Mouse (Mus musculus): Measurements from ENCODE around the gene Lhpp. TPM values are rescaled to one million over a fixed set of nuclear protein-coding genes. Genes with fewer than 3 reads are reported as not detected.

Lhpp gene
- 23.7 and 25.1 TPM in 2 replicates for polyA plus RNA-seq (2015; fragmentation: Nextera tagmentation; extraction: Ambion mirVana)

GRCm38 (mm10) chr7:132610468-132611318 lies at the start of gene Lhpp:
Lhpp (plus strand) TSS chr7:132610638.
- ATAC-seq (replicated peaks; ENCODE audit: extremely low read depth, insufficient read depth, low FRiP score) = peak; percentile 83
- H3K27me3 ChIP-seq (ENCODE audit: control insufficient read depth, insufficient read depth, low read length) = no peaks in the 10 kb centered on the region
- H3K9me3 ChIP-seq (replicated peaks; ENCODE audit: control insufficient read depth, low read length) = no peaks in the 10 kb centered on the region
- H3K4me3 ChIP-seq (ENCODE audit: low read length) = peak within 1 kb of the TSS; percentile 66
- peaks cover 7% of the 10 kb centered on the region; the same call in 1 of the 2 replicates for H3K4me1 ChIP-seq (ENCODE audit: control insufficient read depth, insufficient read depth, low read length)
- peak within 1 kb of the TSS; percentile 70 for H3K4me2 ChIP-seq (ENCODE audit: low read depth, low read length)
- no peaks in the 10 kb centered on the region for H3K36me3 ChIP-seq (ENCODE audit: control insufficient read depth, insufficient read depth)
- H3K9ac ChIP-seq (ENCODE audit: low read length) = peak within 1 kb of the TSS; percentile 73
- peak within 1 kb of the TSS; percentile 37 for H3K27ac ChIP-seq (ENCODE audit: low read length)
- WGBS = 7% methylated on average over 44 of the region's 44 CpGs

DNA sequence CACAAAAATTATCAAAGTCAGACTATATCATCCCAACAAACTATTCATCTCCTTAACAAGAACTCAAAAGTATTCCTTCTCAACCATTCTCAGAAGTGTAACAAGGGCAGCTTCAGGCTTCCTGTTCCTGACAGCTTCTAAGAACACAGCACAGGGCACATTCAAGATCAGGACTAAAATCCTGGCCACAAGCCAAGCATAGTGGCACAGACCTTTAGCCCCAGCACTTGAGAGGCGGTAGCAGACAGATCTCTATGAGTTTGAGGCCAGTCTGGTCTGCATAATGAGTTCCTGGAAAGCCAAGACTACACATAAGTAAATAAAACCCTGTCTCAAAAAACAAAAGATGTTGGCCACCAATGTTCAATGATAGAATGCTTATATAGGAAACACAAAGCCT lies 44.6 kb upstream of the Lhpp start:
- H3K4me2 ChIP-seq (ENCODE audit: low read depth, low read length) = no peak overlapping the region
- H3K9ac ChIP-seq (ENCODE audit: low read length) = no peak overlapping the region
- peaks cover 57% of the 10 kb centered on the region for H3K36me3 ChIP-seq (ENCODE audit: control insufficient read depth, insufficient read depth)
- WGBS = 24% methylated on average over 1 of the region's 1 CpGs
- no peaks in the 10 kb centered on the region for H3K9me3 ChIP-seq (replicated peaks; ENCODE audit: control insufficient read depth, low read length)
- no peaks in the 10 kb centered on the region for H3K27me3 ChIP-seq (ENCODE audit: control insufficient read depth, insufficient read depth, low read length)
- no peak overlapping the region for H3K27ac ChIP-seq (ENCODE audit: low read length)
- ATAC-seq (replicated peaks; ENCODE audit: extremely low read depth, insufficient read depth, low FRiP score) = no peak
- peaks cover 17% of the 10 kb centered on the region for H3K4me1 ChIP-seq (ENCODE audit: control insufficient read depth, insufficient read depth, low read length)
- no peak overlapping the region for H3K4me3 ChIP-seq (ENCODE audit: low read length)

- no peaks in the 10 kb centered on the region for H3K27me3 ChIP-seq (ENCODE audit: control insufficient read depth, insufficient read depth, low read length)
- ATAC-seq (replicated peaks; ENCODE audit: extremely low read depth, insufficient read depth, low FRiP score) = no peak
- no peak overlapping the region for H3K4me3 ChIP-seq (ENCODE audit: low read length)
- H3K4me2 ChIP-seq (ENCODE audit: low read depth, low read length) = no peak overlapping the region
- H3K27ac ChIP-seq (ENCODE audit: low read length) = no peak overlapping the region
- H3K36me3 ChIP-seq (ENCODE audit: control insufficient read depth, insufficient read depth) = peaks cover 30% of the 10 kb centered on the region
- no peaks in the 10 kb centered on the region for H3K9me3 ChIP-seq (replicated peaks; ENCODE audit: control insufficient read depth, low read length)
- peaks cover 41% of the 10 kb centered on the region for H3K4me1 ChIP-seq (ENCODE audit: control insufficient read depth, insufficient read depth, low read length)
- 79% methylated on average over 6 of the region's 6 CpGs for WGBS
- no peak overlapping the region for H3K9ac ChIP-seq (ENCODE audit: low read length)
Observed at GRCm38 (mm10) chr7:132568817-132569216, 41.6 kb upstream of the Lhpp start.

GRCm38 (mm10) chr7:132570071-132570470 lies 40.4 kb upstream of the Lhpp start:
- ATAC-seq (replicated peaks; ENCODE audit: extremely low read depth, insufficient read depth, low FRiP score) = peak; percentile 73
- 35% methylated on average over 5 of the region's 5 CpGs for WGBS
- H3K4me1 ChIP-seq (ENCODE audit: control insufficient read depth, insufficient read depth, low read length) = peaks cover 47% of the 10 kb centered on the region
- no peaks in the 10 kb centered on the region for H3K9me3 ChIP-seq (replicated peaks; ENCODE audit: control insufficient read depth, low read length)
- 0 out of 2 replicates have a peak overlapping the region, but pooled peaks have one; percentile 2 for H3K4me2 ChIP-seq (ENCODE audit: low read depth, low read length)
- no peaks in the 10 kb centered on the region for H3K27me3 ChIP-seq (ENCODE audit: control insufficient read depth, insufficient read depth, low read length)
- peak overlapping the region; percentile 3; the same call in 1 of the 2 replicates for H3K9ac ChIP-seq (ENCODE audit: low read length)
- H3K36me3 ChIP-seq (ENCODE audit: control insufficient read depth, insufficient read depth) = peaks cover 17% of the 10 kb centered on the region
- peak overlapping the region; percentile 80 for H3K27ac ChIP-seq (ENCODE audit: low read length)
- H3K4me3 ChIP-seq (ENCODE audit: low read length) = no peak overlapping the region

DNA sequence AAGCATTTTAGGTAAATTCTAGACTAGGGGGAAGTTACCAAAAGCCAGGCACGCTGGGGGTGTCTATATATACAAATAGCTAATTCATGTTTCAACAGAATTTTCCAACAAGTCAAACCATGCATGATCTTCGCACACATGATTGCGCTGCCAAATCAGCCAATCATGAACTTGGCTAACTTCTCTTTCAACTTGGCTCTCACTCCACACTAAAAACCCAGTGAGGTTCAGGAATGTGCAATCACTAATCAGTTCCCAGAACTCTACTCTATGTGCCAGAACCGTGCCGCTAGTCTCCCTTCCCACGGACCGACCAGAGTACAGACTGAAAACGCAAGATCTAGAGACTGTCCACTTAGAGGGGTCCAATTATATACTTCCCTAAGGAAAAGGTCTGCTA lies 39.0 kb upstream of the Lhpp start:
- H3K9me3 ChIP-seq (replicated peaks; ENCODE audit: control insufficient read depth, low read length) = no peaks in the 10 kb centered on the region
- H3K27me3 ChIP-seq (ENCODE audit: control insufficient read depth, insufficient read depth, low read length) = no peaks in the 10 kb centered on the region
- peaks cover 47% of the 10 kb centered on the region for H3K4me1 ChIP-seq (ENCODE audit: control insufficient read depth, insufficient read depth, low read length)
- H3K4me2 ChIP-seq (ENCODE audit: low read depth, low read length) = peak overlapping the region; percentile 47
- WGBS = 46% methylated on average over 8 of the region's 8 CpGs
- peaks cover 12% of the 10 kb centered on the region for H3K36me3 ChIP-seq (ENCODE audit: control insufficient read depth, insufficient read depth)
- H3K4me3 ChIP-seq (ENCODE audit: low read length) = peak overlapping the region; percentile 12; the same call in 1 of the 2 replicates
- ATAC-seq (replicated peaks; ENCODE audit: extremely low read depth, insufficient read depth, low FRiP score) = no peak
- no peak overlapping the region for H3K9ac ChIP-seq (ENCODE audit: low read length)
- H3K27ac ChIP-seq (ENCODE audit: low read length) = 0 out of 2 replicates have a peak overlapping the region, but pooled peaks have one; percentile 49

DNA sequence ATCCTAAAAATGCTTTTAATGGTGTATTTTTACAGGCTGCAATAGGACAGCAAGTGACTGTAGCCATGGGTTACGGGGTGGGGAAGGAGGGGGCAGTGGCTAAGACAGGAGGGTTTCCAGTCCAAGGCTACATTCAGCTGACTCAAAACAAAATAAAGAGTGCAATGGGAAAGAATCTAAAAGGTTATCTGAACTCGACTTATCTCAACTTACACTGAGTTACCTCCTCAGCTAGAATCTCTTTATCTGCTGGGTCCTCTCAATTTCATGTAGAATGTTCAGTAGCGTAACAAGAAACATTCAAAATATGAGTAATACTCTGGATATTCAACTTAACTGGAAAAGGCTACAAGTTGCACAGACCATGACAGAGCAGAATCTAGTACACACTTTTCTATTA lies 37.7 kb upstream of the Lhpp start:
- peaks cover 51% of the 10 kb centered on the region for H3K4me1 ChIP-seq (ENCODE audit: control insufficient read depth, insufficient read depth, low read length)
- peaks cover 6% of the 10 kb centered on the region; the same call in 1 of the 2 replicates for H3K36me3 ChIP-seq (ENCODE audit: control insufficient read depth, insufficient read depth)
- WGBS = 53% methylated on average over 3 of the region's 3 CpGs
- ATAC-seq (replicated peaks; ENCODE audit: extremely low read depth, insufficient read depth, low FRiP score) = no peak
- H3K4me3 ChIP-seq (ENCODE audit: low read length) = no peak overlapping the region
- no peak overlapping the region for H3K9ac ChIP-seq (ENCODE audit: low read length)
- no peak overlapping the region for H3K4me2 ChIP-seq (ENCODE audit: low read depth, low read length)
- no peak overlapping the region for H3K27ac ChIP-seq (ENCODE audit: low read length)
- H3K27me3 ChIP-seq (ENCODE audit: control insufficient read depth, insufficient read depth, low read length) = no peaks in the 10 kb centered on the region
- no peaks in the 10 kb centered on the region for H3K9me3 ChIP-seq (replicated peaks; ENCODE audit: control insufficient read depth, low read length)

GRCm38 (mm10) chr7:132573205-132573604 lies 37.2 kb upstream of the Lhpp start:
- H3K27ac ChIP-seq (ENCODE audit: low read length) = 0 out of 2 replicates have a peak overlapping the region, but pooled peaks have one; percentile 0
- ATAC-seq (replicated peaks; ENCODE audit: extremely low read depth, insufficient read depth, low FRiP score) = no peak
- no peak overlapping the region for H3K9ac ChIP-seq (ENCODE audit: low read length)
- peaks cover 2% of the 10 kb centered on the region; the same call in 1 of the 2 replicates for H3K36me3 ChIP-seq (ENCODE audit: control insufficient read depth, insufficient read depth)
- no peaks in the 10 kb centered on the region for H3K9me3 ChIP-seq (replicated peaks; ENCODE audit: control insufficient read depth, low read length)
- H3K4me3 ChIP-seq (ENCODE audit: low read length) = no peak overlapping the region
- no peak overlapping the region for H3K4me2 ChIP-seq (ENCODE audit: low read depth, low read length)
- WGBS = 69% methylated on average over 6 of the region's 6 CpGs
- H3K27me3 ChIP-seq (ENCODE audit: control insufficient read depth, insufficient read depth, low read length) = no peaks in the 10 kb centered on the region
- peaks cover 51% of the 10 kb centered on the region for H3K4me1 ChIP-seq (ENCODE audit: control insufficient read depth, insufficient read depth, low read length)

DNA sequence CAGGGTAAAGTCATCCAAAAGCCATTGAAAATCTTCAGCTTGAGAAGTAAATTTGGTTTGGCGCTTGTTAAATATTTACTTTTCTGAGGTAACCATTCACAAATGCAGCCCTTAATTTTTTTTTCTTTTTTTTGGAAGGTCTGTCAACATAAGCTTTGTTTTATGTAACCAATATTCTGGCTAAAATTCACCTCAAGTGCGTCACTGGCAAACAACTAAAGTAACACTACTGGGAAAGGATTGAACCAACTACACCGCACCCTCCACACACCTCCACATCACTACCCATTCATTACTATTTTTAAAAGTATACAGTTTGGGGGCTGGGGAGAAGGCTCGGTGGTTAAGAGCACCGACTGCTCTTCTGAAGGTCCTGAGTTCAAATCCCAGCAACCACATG lies 35.8 kb upstream of the Lhpp start:
- Histone ChIP-seq H3K9ac (ENCODE audit: low read length) (no peak overlapping the region), H3K4me1 (ENCODE audit: control insufficient read depth, insufficient read depth, low read length) (peaks cover 47% of the 10 kb centered on the region), H3K27me3 (ENCODE audit: control insufficient read depth, insufficient read depth, low read length) (no peaks in the 10 kb centered on the region), H3K4me2 (ENCODE audit: low read depth, low read length) (no peak overlapping the region), H3K36me3 (ENCODE audit: control insufficient read depth, insufficient read depth) (no peaks in the 10 kb centered on the region), H3K27ac (ENCODE audit: low read length) (no peak overlapping the region), H3K9me3 (replicated peaks; ENCODE audit: control insufficient read depth, low read length) (no peaks in the 10 kb centered on the region), H3K4me3 (ENCODE audit: low read length) (no peak overlapping the region)
- no peak for ATAC-seq (replicated peaks; ENCODE audit: extremely low read depth, insufficient read depth, low FRiP score)
- 89% methylated on average over 5 of the region's 5 CpGs for WGBS

- Histone ChIP-seq H3K4me3 (ENCODE audit: low read length) (peak overlapping the region; percentile 64), H3K4me2 (ENCODE audit: low read depth, low read length) (peak overlapping the region; percentile 73), H3K36me3 (ENCODE audit: control insufficient read depth, insufficient read depth) (no peaks in the 10 kb centered on the region), H3K9me3 (replicated peaks; ENCODE audit: control insufficient read depth, low read length) (no peaks in the 10 kb centered on the region), H3K27me3 (ENCODE audit: control insufficient read depth, insufficient read depth, low read length) (no peaks in the 10 kb centered on the region), H3K27ac (ENCODE audit: low read length) (peak overlapping the region; percentile 93), H3K9ac (ENCODE audit: low read length) (peak overlapping the region; percentile 78), H3K4me1 (ENCODE audit: control insufficient read depth, insufficient read depth, low read length) (peaks cover 37% of the 10 kb centered on the region)
- ATAC-seq (replicated peaks; ENCODE audit: extremely low read depth, insufficient read depth, low FRiP score) = peak; percentile 89
- whole genome bisulfite sequencing = 0% methylated on average over 13 of the region's 13 CpGs
Observed at GRCm38 (mm10) chr7:132575623-132576022, 34.8 kb upstream of the Lhpp start.
